Mouse (Mus musculus): Measurements from ENCODE around the gene Eml6. TPM values are rescaled to one million over a fixed set of nuclear protein-coding genes. Genes with fewer than 3 reads are reported as not detected.

The Eml6 gene
- polyA plus RNA-seq, 1 experiment from 2014 or later = 1.1 TPM

DNA sequence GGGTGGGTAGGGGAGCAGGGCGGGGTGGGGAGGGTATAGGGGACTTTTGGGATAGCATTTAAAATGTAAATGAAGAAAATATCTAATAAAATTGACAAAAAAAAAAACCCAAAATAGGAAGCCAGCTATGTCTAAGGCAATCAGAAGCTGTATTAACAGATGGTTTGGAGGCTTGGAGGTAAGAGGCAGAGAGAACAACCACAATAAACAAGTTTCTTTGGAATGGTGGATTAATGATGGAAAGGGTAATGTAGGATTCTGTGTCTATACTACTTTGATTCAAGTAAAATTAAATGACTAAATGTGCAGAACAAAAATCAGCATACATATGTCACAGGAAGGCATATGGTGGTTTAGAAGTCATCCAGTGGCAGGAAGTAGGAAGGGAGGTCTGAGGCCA, 102.0 kb downstream of the Eml6 start:
- H3K4me1 ChIP-seq (ENCODE audit: control insufficient read depth, insufficient read depth, low read length) = no peaks in the 10 kb centered on the region
- no peak for DNase-seq (ENCODE audit: low spot score)

DNA sequence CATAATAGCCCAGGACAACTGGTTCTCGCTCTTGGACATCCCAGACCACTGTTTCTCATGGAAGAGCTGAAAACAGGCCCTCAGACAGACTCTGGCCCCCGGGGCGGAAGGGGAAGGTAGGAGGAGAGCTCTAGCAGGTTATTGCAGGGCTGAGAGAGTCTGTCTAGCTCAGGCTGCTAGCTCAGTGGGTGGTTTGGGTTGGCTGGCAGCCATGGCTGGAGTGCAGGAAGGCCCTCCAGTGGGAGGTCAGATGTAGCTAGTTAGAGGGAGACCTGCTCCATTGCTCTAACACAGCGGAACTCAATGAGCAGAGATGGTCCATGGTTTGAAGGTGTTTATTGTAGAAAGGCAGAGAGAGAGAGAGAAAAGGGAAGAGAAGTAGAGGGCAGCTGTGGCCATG, 112.7 kb downstream of the Eml6 start:
- WGBS = 87% methylated on average over 4 of the region's 4 CpGs
- H3K27me3 ChIP-seq (ENCODE audit: control insufficient read depth, insufficient read depth, low read length) = no peaks in the 10 kb centered on the region

More for the DNA sequence above, 102.0 kb downstream of the Eml6 start:
- no peak for ATAC-seq (ENCODE audit: insufficient read depth, low FRiP score, low TSS enrichment)
- no peaks in the 10 kb centered on the region for H3K27me3 ChIP-seq (ENCODE audit: control insufficient read depth, insufficient read depth, low read length)
- H3K27ac ChIP-seq (ENCODE audit: low read depth, low read length) = no peak overlapping the region
- H3K36me3 ChIP-seq (ENCODE audit: control insufficient read depth, insufficient read depth, low read length) = no peaks in the 10 kb centered on the region
- H3K9me3 ChIP-seq (ENCODE audit: control insufficient read depth, low read length) = no peaks in the 10 kb centered on the region
- no peak overlapping the region for H3K9ac ChIP-seq (ENCODE audit: low read length)
- no peak overlapping the region for H3K4me3 ChIP-seq (ENCODE audit: low read depth, low read length)
- WGBS = 81% methylated on average over 1 of the region's 1 CpGs
- H3K4me2 ChIP-seq (ENCODE audit: low read depth) = no peak overlapping the region

DNA sequence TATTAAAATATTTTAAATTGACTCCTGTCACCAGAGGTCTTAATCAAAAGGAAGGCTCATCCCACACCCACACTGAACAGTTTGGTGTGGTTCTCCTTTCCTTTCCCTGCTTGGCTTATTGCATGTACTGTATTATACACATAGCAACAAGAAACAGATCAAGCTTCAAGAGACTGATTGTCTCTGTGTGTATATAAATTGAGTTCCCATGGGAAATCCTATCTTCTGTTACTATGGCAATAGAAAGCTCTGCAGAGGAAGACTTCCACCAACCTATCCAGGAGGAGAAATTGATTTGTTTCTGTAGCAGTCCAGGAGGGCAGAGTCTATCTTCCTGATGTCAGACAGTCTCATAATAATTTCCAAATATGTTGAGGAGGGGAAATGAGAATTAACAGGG, 116.5 kb downstream of the Eml6 start:
- H3K4me2 ChIP-seq (ENCODE audit: low read depth) = no peak overlapping the region
- H3K27me3 ChIP-seq (ENCODE audit: control insufficient read depth, insufficient read depth, low read length) = no peaks in the 10 kb centered on the region
- H3K9me3 ChIP-seq (ENCODE audit: control insufficient read depth, low read length) = no peaks in the 10 kb centered on the region
- no peak overlapping the region for H3K9ac ChIP-seq (ENCODE audit: low read length)
- no peaks in the 10 kb centered on the region for H3K4me1 ChIP-seq (ENCODE audit: control insufficient read depth, insufficient read depth, low read length)
- ATAC-seq (ENCODE audit: insufficient read depth, low FRiP score, low TSS enrichment) = no peak
- H3K36me3 ChIP-seq (ENCODE audit: control insufficient read depth, insufficient read depth, low read length) = no peaks in the 10 kb centered on the region
- no peak for DNase-seq (ENCODE audit: low spot score)
- H3K4me3 ChIP-seq (ENCODE audit: low read depth, low read length) = no peak overlapping the region
- H3K27ac ChIP-seq (ENCODE audit: low read depth, low read length) = no peak overlapping the region

More for the DNA sequence above, 112.7 kb downstream of the Eml6 start:
- Histone ChIP-seq H3K4me2 (ENCODE audit: low read depth) (no peak overlapping the region), H3K9me3 (ENCODE audit: control insufficient read depth, low read length) (no peaks in the 10 kb centered on the region), H3K27ac (ENCODE audit: low read depth, low read length) (no peak overlapping the region), H3K36me3 (ENCODE audit: control insufficient read depth, insufficient read depth, low read length) (no peaks in the 10 kb centered on the region), H3K9ac (ENCODE audit: low read length) (no peak overlapping the region), H3K4me3 (ENCODE audit: low read depth, low read length) (no peak overlapping the region), H3K4me1 (ENCODE audit: control insufficient read depth, insufficient read depth, low read length) (no peaks in the 10 kb centered on the region)
- no peak for ATAC-seq (ENCODE audit: insufficient read depth, low FRiP score, low TSS enrichment)
- DNase-seq (ENCODE audit: low spot score) = no peak

DNA sequence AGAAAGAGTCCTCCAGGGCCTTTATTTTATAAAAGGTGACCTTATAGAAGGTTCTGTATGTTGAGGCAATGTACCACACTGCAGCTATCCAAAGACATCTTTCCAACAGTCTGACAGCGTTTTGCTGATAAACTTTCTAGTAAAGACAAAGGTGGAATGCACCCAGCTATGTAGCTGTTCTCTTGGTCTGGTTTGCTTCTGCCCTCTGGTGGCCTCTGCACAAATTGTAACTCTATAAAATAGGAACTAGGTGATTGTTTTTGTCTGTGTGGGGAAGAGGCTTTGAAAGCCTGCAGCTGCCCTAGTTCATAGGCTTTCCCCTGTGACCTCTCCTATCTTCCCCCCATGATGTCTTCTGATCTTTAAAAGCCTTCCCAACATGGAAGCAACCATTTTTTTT, 140.7 kb downstream of the Eml6 start:
- 8% methylated on average over 1 of the region's 1 CpGs for WGBS
- no peak overlapping the region for H3K27ac ChIP-seq (ENCODE audit: low read depth, low read length)

DNA sequence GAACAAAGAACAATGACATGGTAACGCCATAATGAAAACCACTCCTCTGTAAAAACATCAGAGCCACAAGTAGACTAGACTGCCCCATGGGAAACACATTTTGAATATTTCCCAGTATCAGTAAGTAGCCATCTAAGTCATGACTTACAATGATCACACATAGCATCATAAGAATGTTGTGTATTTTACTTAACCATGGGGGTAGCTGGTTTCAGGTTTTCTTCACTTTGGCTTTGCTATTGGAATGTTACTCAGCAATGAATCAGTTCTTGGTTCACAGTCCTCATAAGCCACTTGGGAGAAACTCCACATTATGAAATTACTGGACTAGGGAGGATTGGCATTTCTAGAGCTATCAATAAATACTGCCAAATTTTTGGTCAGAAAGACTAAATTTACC, 141.5 kb downstream of the Eml6 start:
- Histone ChIP-seq H3K27me3 (ENCODE audit: control insufficient read depth, insufficient read depth, low read length) (no peaks in the 10 kb centered on the region), H3K27ac (ENCODE audit: low read depth, low read length) (no peak overlapping the region), H3K36me3 (ENCODE audit: control insufficient read depth, insufficient read depth, low read length) (no peaks in the 10 kb centered on the region), H3K9me3 (ENCODE audit: control insufficient read depth, low read length) (no peaks in the 10 kb centered on the region), H3K9ac (ENCODE audit: low read length) (no peak overlapping the region), H3K4me1 (ENCODE audit: control insufficient read depth, insufficient read depth, low read length) (no peaks in the 10 kb centered on the region), H3K4me2 (ENCODE audit: low read depth) (no peak overlapping the region), H3K4me3 (ENCODE audit: low read depth, low read length) (no peak overlapping the region)
- ATAC-seq (ENCODE audit: insufficient read depth, low FRiP score, low TSS enrichment) (no peak), DNase-seq (ENCODE audit: low spot score) (no peak)
- WGBS = 83% methylated on average over 1 of the region's 1 CpGs

More for the DNA sequence above, 140.7 kb downstream of the Eml6 start:
- H3K4me3 ChIP-seq (ENCODE audit: low read depth, low read length) = no peak overlapping the region
- H3K4me2 ChIP-seq (ENCODE audit: low read depth) = no peak overlapping the region
- ATAC-seq (ENCODE audit: insufficient read depth, low FRiP score, low TSS enrichment) (peak; percentile 71), DNase-seq (ENCODE audit: low spot score) (peak; percentile 42)
- H3K9me3 ChIP-seq (ENCODE audit: control insufficient read depth, low read length) = no peaks in the 10 kb centered on the region
- no peaks in the 10 kb centered on the region for H3K4me1 ChIP-seq (ENCODE audit: control insufficient read depth, insufficient read depth, low read length)
- no peaks in the 10 kb centered on the region for H3K27me3 ChIP-seq (ENCODE audit: control insufficient read depth, insufficient read depth, low read length)
- H3K36me3 ChIP-seq (ENCODE audit: control insufficient read depth, insufficient read depth, low read length) = no peaks in the 10 kb centered on the region
- no peak overlapping the region for H3K9ac ChIP-seq (ENCODE audit: low read length)

DNA sequence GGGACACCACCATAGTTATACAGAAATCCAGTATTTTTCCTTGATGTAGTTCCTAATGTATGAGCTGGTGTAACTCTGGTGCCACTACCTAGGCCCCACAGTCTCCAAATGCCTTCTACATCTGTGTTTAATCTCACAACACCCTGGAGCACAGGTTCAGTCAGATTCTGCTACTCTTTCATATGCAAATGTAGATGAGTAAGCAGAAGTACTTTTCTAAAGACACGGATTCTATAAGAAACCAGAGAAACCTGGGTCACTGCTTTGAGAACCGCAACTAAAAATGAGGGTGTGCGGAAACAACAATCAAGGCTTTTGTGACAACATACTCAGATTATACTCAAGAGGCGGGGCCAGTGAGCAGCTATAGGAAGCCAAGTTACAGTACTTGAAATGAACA, 142.8 kb downstream of the Eml6 start:
- Histone ChIP-seq H3K4me3 (ENCODE audit: low read depth, low read length) (no peak overlapping the region), H3K9ac (ENCODE audit: low read length) (no peak overlapping the region), H3K36me3 (ENCODE audit: control insufficient read depth, insufficient read depth, low read length) (no peaks in the 10 kb centered on the region), H3K4me1 (ENCODE audit: control insufficient read depth, insufficient read depth, low read length) (no peaks in the 10 kb centered on the region), H3K27ac (ENCODE audit: low read depth, low read length) (no peak overlapping the region), H3K27me3 (ENCODE audit: control insufficient read depth, insufficient read depth, low read length) (no peaks in the 10 kb centered on the region), H3K9me3 (ENCODE audit: control insufficient read depth, low read length) (no peaks in the 10 kb centered on the region), H3K4me2 (ENCODE audit: low read depth) (no peak overlapping the region)
- ATAC-seq (ENCODE audit: insufficient read depth, low FRiP score, low TSS enrichment) (no peak), DNase-seq (ENCODE audit: low spot score) (no peak)
- WGBS = 77% methylated on average over 4 of the region's 4 CpGs

DNA sequence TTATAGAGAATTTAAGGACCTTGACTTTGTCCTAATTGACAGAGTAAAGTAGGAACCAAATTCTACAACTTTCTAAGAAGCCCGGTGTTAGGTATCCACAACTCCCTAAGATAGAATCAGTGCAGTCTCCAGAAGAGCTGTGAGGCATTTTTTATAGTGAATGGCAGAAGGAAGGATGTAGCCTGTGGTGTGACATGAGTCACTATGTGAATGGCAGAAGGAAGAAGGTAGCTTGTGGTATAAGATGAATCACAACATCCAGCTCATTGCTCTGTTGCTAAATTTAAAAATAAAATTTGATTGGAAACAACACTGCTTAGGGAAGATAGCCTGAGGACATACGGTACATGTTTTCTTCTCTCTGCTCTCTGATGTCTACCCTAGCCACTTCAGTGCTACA, 146.2 kb downstream of the Eml6 start:
- no peaks in the 10 kb centered on the region for H3K36me3 ChIP-seq (ENCODE audit: control insufficient read depth, insufficient read depth, low read length)
- no peaks in the 10 kb centered on the region for H3K27me3 ChIP-seq (ENCODE audit: control insufficient read depth, insufficient read depth, low read length)
- no peak overlapping the region for H3K27ac ChIP-seq (ENCODE audit: low read depth, low read length)
- H3K9ac ChIP-seq (ENCODE audit: low read length) = no peak overlapping the region
- WGBS = 88% methylated on average over 2 of the region's 2 CpGs
- no peaks in the 10 kb centered on the region for H3K9me3 ChIP-seq (ENCODE audit: control insufficient read depth, low read length)
- no peaks in the 10 kb centered on the region for H3K4me1 ChIP-seq (ENCODE audit: control insufficient read depth, insufficient read depth, low read length)
- H3K4me2 ChIP-seq (ENCODE audit: low read depth) = no peak overlapping the region
- ATAC-seq (ENCODE audit: insufficient read depth, low FRiP score, low TSS enrichment) (no peak), DNase-seq (ENCODE audit: low spot score) (no peak)
- no peak overlapping the region for H3K4me3 ChIP-seq (ENCODE audit: low read depth, low read length)

DNA sequence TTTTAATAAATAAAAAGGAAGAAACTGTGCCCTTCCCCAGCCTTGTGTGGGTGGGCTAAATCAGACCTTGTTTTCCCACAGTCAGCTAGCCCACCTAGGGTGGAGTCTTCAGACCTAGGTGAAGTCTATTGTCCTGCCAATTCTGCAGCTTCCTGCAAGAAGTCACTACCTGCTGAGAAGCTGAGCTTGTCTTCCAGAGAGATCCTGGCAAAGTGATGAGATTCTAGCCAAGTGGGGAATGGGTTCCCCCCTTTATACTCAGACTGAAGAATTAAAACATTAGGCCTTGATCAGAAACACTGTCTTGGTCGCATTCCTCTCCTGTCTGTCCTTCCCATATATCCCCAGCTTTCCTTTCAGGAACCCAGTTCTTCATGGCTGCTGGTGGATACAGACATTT, 147.9 kb downstream of the Eml6 start:
- H3K4me2 ChIP-seq (ENCODE audit: low read depth) = no peak overlapping the region
- no peak overlapping the region for H3K27ac ChIP-seq (ENCODE audit: low read depth, low read length)
- no peak overlapping the region for H3K9ac ChIP-seq (ENCODE audit: low read length)
- no peaks in the 10 kb centered on the region for H3K36me3 ChIP-seq (ENCODE audit: control insufficient read depth, insufficient read depth, low read length)
- H3K27me3 ChIP-seq (ENCODE audit: control insufficient read depth, insufficient read depth, low read length) = no peaks in the 10 kb centered on the region
- no peaks in the 10 kb centered on the region for H3K9me3 ChIP-seq (ENCODE audit: control insufficient read depth, low read length)
- no peak for DNase-seq (ENCODE audit: low spot score)
- 97% methylated on average over 1 of the region's 1 CpGs for WGBS
- no peaks in the 10 kb centered on the region for H3K4me1 ChIP-seq (ENCODE audit: control insufficient read depth, insufficient read depth, low read length)
- ATAC-seq (ENCODE audit: insufficient read depth, low FRiP score, low TSS enrichment) = no peak
- H3K4me3 ChIP-seq (ENCODE audit: low read depth, low read length) = no peak overlapping the region

DNA sequence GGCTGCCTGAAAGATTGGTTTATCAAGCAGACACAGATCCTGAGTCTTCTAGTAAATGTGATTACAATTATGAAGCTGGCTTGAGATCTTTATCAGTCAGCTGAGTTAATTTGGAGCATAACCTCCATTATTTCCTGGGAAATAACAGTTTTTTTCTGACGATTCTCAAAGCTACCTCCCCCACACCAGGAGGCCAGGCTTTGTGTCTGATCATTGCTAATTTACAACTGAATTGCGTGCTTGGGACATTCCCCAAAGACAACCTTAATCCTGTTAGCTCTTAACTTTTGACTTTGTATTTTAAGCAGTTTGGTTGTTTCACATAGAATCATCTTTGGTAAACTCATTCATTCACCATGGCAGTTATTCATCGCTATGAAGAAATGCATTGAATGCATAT, 148.6 kb downstream of the Eml6 start:
- Histone ChIP-seq H3K36me3 (ENCODE audit: control insufficient read depth, insufficient read depth, low read length) (no peaks in the 10 kb centered on the region), H3K4me1 (ENCODE audit: control insufficient read depth, insufficient read depth, low read length) (no peaks in the 10 kb centered on the region), H3K27ac (ENCODE audit: low read depth, low read length) (no peak overlapping the region), H3K9me3 (ENCODE audit: control insufficient read depth, low read length) (no peaks in the 10 kb centered on the region), H3K9ac (ENCODE audit: low read length) (no peak overlapping the region), H3K4me2 (ENCODE audit: low read depth) (no peak overlapping the region), H3K4me3 (ENCODE audit: low read depth, low read length) (no peak overlapping the region), H3K27me3 (ENCODE audit: control insufficient read depth, insufficient read depth, low read length) (no peaks in the 10 kb centered on the region)
- DNase-seq (ENCODE audit: low spot score) (no peak), ATAC-seq (ENCODE audit: insufficient read depth, low FRiP score, low TSS enrichment) (no peak)
- WGBS = 64% methylated on average over 3 of the region's 3 CpGs
